Mouse (Mus musculus) intestine, embryonic 15.5 days (tissue): ENCODE measurements around the gene Dgcr2. TPM values are rescaled to one million over a fixed set of nuclear protein-coding genes. Genes with fewer than 3 reads are reported as not detected.

Experiments used
- ATAC-seq: fragments of 200-750 bp; cut with Nextera tagmentation; 2 replicates; pipeline ENCODE4 v1.8.0; 2017; ENCODE audit warnings: moderate TSS enrichment, moderate library complexity
- H3K27ac ChIP-seq: fragments of 300-500 bp; sonication (generic); 2 replicates; pipeline ENCODE4 v1.5.1; 2015; ENCODE audit warnings: mild to moderate bottlenecking, inconsistent platforms
- H3K27me3 ChIP-seq: fragments of 300-500 bp; sonication (generic); replicated peaks from 2 replicates; pipeline ENCODE4 v1.6.1; 2015; ENCODE audit warnings: inconsistent platforms
- H3K36me3 ChIP-seq: fragments of 300-500 bp; sonication (generic); 2 replicates; pipeline ENCODE4 v1.6.1; 2015; ENCODE audit warnings: inconsistent platforms
- H3K4me1 ChIP-seq: fragments of 300-500 bp; sonication (generic); replicated peaks from 2 replicates; pipeline ENCODE4 v1.6.1; 2015; ENCODE audit warnings: inconsistent platforms
- H3K4me2 ChIP-seq: fragments of 300-500 bp; sonication (generic); replicated peaks from 2 replicates; pipeline ENCODE4 v1.6.1; 2015; ENCODE audit warnings: mild to moderate bottlenecking, inconsistent platforms
- H3K4me3 ChIP-seq: fragments of 300-500 bp; sonication (generic); replicated peaks from 2 replicates; pipeline ENCODE4 v1.5.1; 2015; ENCODE audit warnings: inconsistent platforms
- H3K9ac ChIP-seq: fragments of 300-500 bp; sonication (generic); 2 replicates; pipeline ENCODE4 v1.6.1; 2015; ENCODE audit warnings: inconsistent platforms
- H3K9me3 ChIP-seq: fragments of 300-500 bp; sonication (generic); 2 replicates; pipeline ENCODE4 v1.6.1; 2016; ENCODE audit warnings: inconsistent platforms
- WGBS: fragments of 180-500 bp; shearing (Covaris S2); methylation state at CpG from one replicate; pipeline ENCODE4 v1.1.7; 2015; 5-methylcytosine and 5-hydroxymethylcytosine counted together
- polyA plus RNA-seq: library from polyadenylated mRNA; unstranded; fragments of >200 nt; fragmentation: Nextera tagmentation; extraction: Ambion mirVana; gene quantifications from 2 replicates; pipeline ENCODE4 v1.2.1, GENCODE M21; 2015

The Dgcr2 gene
- polyA plus RNA-seq, 1 experiment from 2014 or later, result 68.2 TPM

- no peak overlapping the region for H3K9ac ChIP-seq
- H3K9me3 ChIP-seq, result no peaks in the 10 kb centered on the region
- H3K4me3 ChIP-seq, result no peak overlapping the region
- 59% methylated on average over 6 of the region's 6 CpGs for WGBS
- H3K4me2 ChIP-seq, result no peak overlapping the region
- no peaks in the 10 kb centered on the region for H3K36me3 ChIP-seq
- no peaks in the 10 kb centered on the region for H3K27me3 ChIP-seq
- no peak overlapping the region for H3K27ac ChIP-seq
- peaks cover 2% of the 10 kb centered on the region; the same call in 1 of the 2 replicates for H3K4me1 ChIP-seq
- ATAC-seq, result peak; percentile 93
These were observed 32.6 kb downstream of the Dgcr2 start for GRCm38 (mm10) chr16:17865770-17866169.

- Histone ChIP-seq H3K36me3 (no peaks in the 10 kb centered on the region; the same call in 1 of the 2 replicates), H3K9me3 (no peaks in the 10 kb centered on the region), H3K9ac (no peak overlapping the region), H3K27me3 (no peaks in the 10 kb centered on the region), H3K4me2 (no peak overlapping the region), H3K27ac (no peak overlapping the region), H3K4me1 (peaks cover 2% of the 10 kb centered on the region; the same call in 1 of the 2 replicates), H3K4me3 (no peak overlapping the region)
- ATAC-seq, result peak; percentile 54
- WGBS, result 59% methylated on average over 2 of the region's 2 CpGs
These were observed 33.1 kb downstream of the Dgcr2 start for GRCm38 (mm10) chr16:17865293-17865692.

GRCm38 (mm10) chr16:17858592-17858991 is 39.8 kb downstream of the Dgcr2 start:
- no peak overlapping the region for H3K4me3 ChIP-seq
- H3K36me3 ChIP-seq, result peaks cover 39% of the 10 kb centered on the region
- no peaks in the 10 kb centered on the region for H3K9me3 ChIP-seq
- no peaks in the 10 kb centered on the region for H3K4me1 ChIP-seq
- ATAC-seq, result no peak
- no peak overlapping the region for H3K27ac ChIP-seq
- no peaks in the 10 kb centered on the region for H3K27me3 ChIP-seq
- H3K4me2 ChIP-seq, result no peak overlapping the region
- no peak overlapping the region for H3K9ac ChIP-seq

- peaks cover 46% of the 10 kb centered on the region for H3K36me3 ChIP-seq
- no peak overlapping the region for H3K4me2 ChIP-seq
- H3K4me3 ChIP-seq, result no peak overlapping the region
- H3K27me3 ChIP-seq, result no peaks in the 10 kb centered on the region
- no peak overlapping the region for H3K27ac ChIP-seq
- H3K9me3 ChIP-seq, result no peaks in the 10 kb centered on the region
- no peak overlapping the region for H3K9ac ChIP-seq
- 82% methylated on average over 7 of the region's 7 CpGs for WGBS
- H3K4me1 ChIP-seq, result no peaks in the 10 kb centered on the region
- no peak for ATAC-seq
These were observed 41.2 kb downstream of the Dgcr2 start for GRCm38 (mm10) chr16:17857157-17857556.

- H3K4me3 ChIP-seq, result no peak overlapping the region
- no peak overlapping the region for H3K27ac ChIP-seq
- no peak for ATAC-seq
- no peaks in the 10 kb centered on the region for H3K27me3 ChIP-seq
- peaks cover 60% of the 10 kb centered on the region for H3K36me3 ChIP-seq
- no peaks in the 10 kb centered on the region for H3K4me1 ChIP-seq
- H3K9me3 ChIP-seq, result no peaks in the 10 kb centered on the region
- no peak overlapping the region for H3K9ac ChIP-seq
- WGBS, result 89% methylated on average over 2 of the region's 2 CpGs
- no peak overlapping the region for H3K4me2 ChIP-seq
These were observed 45.1 kb downstream of the Dgcr2 start for GRCm38 (mm10) chr16:17853263-17853662.

- no peak for ATAC-seq
- WGBS, result 95% methylated on average over 1 of the region's 1 CpGs
- no peak overlapping the region for H3K9ac ChIP-seq
- no peak overlapping the region for H3K4me2 ChIP-seq
- H3K27me3 ChIP-seq, result no peaks in the 10 kb centered on the region
- no peak overlapping the region for H3K4me3 ChIP-seq
- peaks cover 52% of the 10 kb centered on the region for H3K36me3 ChIP-seq
- no peaks in the 10 kb centered on the region for H3K9me3 ChIP-seq
- H3K4me1 ChIP-seq, result no peaks in the 10 kb centered on the region
- no peak overlapping the region for H3K27ac ChIP-seq
These were observed 46.5 kb downstream of the Dgcr2 start for GRCm38 (mm10) chr16:17851860-17852259.

- Histone ChIP-seq H3K9ac (no peak overlapping the region), H3K4me3 (no peak overlapping the region), H3K27me3 (no peaks in the 10 kb centered on the region), H3K36me3 (peaks cover 49% of the 10 kb centered on the region), H3K4me2 (no peak overlapping the region), H3K9me3 (no peaks in the 10 kb centered on the region), H3K4me1 (no peaks in the 10 kb centered on the region), H3K27ac (no peak overlapping the region)
- 96% methylated on average over 5 of the region's 5 CpGs for WGBS
- no peak for ATAC-seq
These were observed 47.0 kb downstream of the Dgcr2 start for GRCm38 (mm10) chr16:17851331-17851730.

- Histone ChIP-seq H3K27me3 (no peaks in the 10 kb centered on the region), H3K4me2 (no peak overlapping the region), H3K9ac (no peak overlapping the region), H3K36me3 (peaks cover 55% of the 10 kb centered on the region), H3K9me3 (no peaks in the 10 kb centered on the region), H3K4me1 (no peaks in the 10 kb centered on the region), H3K4me3 (no peak overlapping the region), H3K27ac (no peak overlapping the region)
- WGBS, result 87% methylated on average over 6 of the region's 6 CpGs
- ATAC-seq, result no peak
These were observed 48.9 kb downstream of the Dgcr2 start for GRCm38 (mm10) chr16:17849486-17849885.

GRCm38 (mm10) chr16:17848928-17849327 is 49.4 kb downstream of the Dgcr2 start:
- ATAC-seq, result no peak
- H3K36me3 ChIP-seq, result peaks cover 61% of the 10 kb centered on the region
- 20% methylated on average over 1 of the region's 1 CpGs for WGBS

GRCm38 (mm10) chr16:17848431-17848830 is 49.9 kb downstream of the Dgcr2 start:
- no peak overlapping the region for H3K27ac ChIP-seq
- no peaks in the 10 kb centered on the region for H3K9me3 ChIP-seq
- no peaks in the 10 kb centered on the region for H3K27me3 ChIP-seq
- 92% methylated on average over 6 of the region's 6 CpGs for WGBS
- H3K4me1 ChIP-seq, result no peaks in the 10 kb centered on the region
- peaks cover 65% of the 10 kb centered on the region for H3K36me3 ChIP-seq
- no peak overlapping the region for H3K9ac ChIP-seq
- no peak overlapping the region for H3K4me3 ChIP-seq
- ATAC-seq, result no peak
- no peak overlapping the region for H3K4me2 ChIP-seq

More at GRCm38 (mm10) chr16:17848928-17849327, 49.4 kb downstream of the Dgcr2 start:
- Histone ChIP-seq H3K27ac (no peak overlapping the region), H3K4me3 (no peak overlapping the region), H3K4me2 (no peak overlapping the region), H3K4me1 (no peaks in the 10 kb centered on the region), H3K9ac (no peak overlapping the region), H3K27me3 (no peaks in the 10 kb centered on the region), H3K9me3 (no peaks in the 10 kb centered on the region)

GRCm38 (mm10) chr16:17843701-17844365 is 54.5 kb downstream of the Dgcr2 start:
- Histone ChIP-seq H3K9ac (no peak overlapping the region), H3K27ac (no peak overlapping the region), H3K4me1 (no peaks in the 10 kb centered on the region), H3K4me2 (no peak overlapping the region), H3K9me3 (no peaks in the 10 kb centered on the region), H3K36me3 (peaks cover 66% of the 10 kb centered on the region), H3K27me3 (no peaks in the 10 kb centered on the region), H3K4me3 (no peak overlapping the region)
- WGBS, result 86% methylated on average over 10 of the region's 10 CpGs
- ATAC-seq, result no peak

GRCm38 (mm10) chr16:17842437-17842836 is 55.9 kb downstream of the Dgcr2 start:
- H3K4me3 ChIP-seq, result no peak overlapping the region
- no peak overlapping the region for H3K9ac ChIP-seq
- H3K27me3 ChIP-seq, result 0 out of 2 replicates have a peak, but pooled peaks cover 3% of the 10 kb centered on the region
- ATAC-seq, result no peak
- no peaks in the 10 kb centered on the region for H3K4me1 ChIP-seq
- H3K9me3 ChIP-seq, result no peaks in the 10 kb centered on the region
- H3K36me3 ChIP-seq, result peaks cover 56% of the 10 kb centered on the region
- WGBS, result 93% methylated on average over 7 of the region's 7 CpGs
- no peak overlapping the region for H3K27ac ChIP-seq
- no peak overlapping the region for H3K4me2 ChIP-seq

GRCm38 (mm10) chr16:17839976-17840375 is 58.4 kb downstream of the Dgcr2 start:
- 86% methylated on average over 4 of the region's 4 CpGs for WGBS
- Histone ChIP-seq H3K4me2 (no peak overlapping the region), H3K36me3 (peaks cover 42% of the 10 kb centered on the region), H3K9ac (no peak overlapping the region), H3K9me3 (no peaks in the 10 kb centered on the region), H3K4me1 (no peaks in the 10 kb centered on the region), H3K27me3 (peaks cover 25% of the 10 kb centered on the region), H3K27ac (no peak overlapping the region), H3K4me3 (no peak overlapping the region)
- no peak for ATAC-seq
